Mouse (Mus musculus) right cerebral cortex, adult 2 months (tissue): ENCODE data around the gene 4931428L18Rik.

Source experiments
- DNase-seq, 2 experiments: peaks; one replicate each; pipeline ENCODE4 v3.0.0; 2021 to 2022; ENCODE audit warnings: low spot score in 2 of 2

Gene 4931428L18Rik

GRCm38 (mm10) chr1:31152799-31153426, 69.6 kb downstream of the 4931428L18Rik start:
- no peak for DNase-seq

DNA sequence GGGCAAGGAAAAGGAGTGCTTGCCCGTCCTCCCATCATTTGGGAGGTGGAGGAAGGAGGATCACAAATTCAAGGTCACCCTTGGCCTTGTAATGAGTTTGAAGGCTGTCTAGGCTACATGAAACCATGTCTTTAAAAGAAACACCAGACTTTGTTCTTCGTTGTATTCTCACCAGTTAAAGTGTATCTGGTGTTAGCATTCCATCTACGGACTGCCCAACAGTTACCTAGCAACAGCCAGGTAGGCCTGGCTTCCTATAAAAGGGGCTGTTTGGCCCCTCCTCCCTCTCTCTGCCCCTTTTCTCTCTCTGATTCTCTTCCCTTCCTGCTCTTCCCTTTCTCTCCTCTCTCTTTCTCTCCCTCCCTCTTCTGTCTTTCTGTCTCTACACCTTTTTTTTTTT, 71.9 kb downstream of the 4931428L18Rik start:
- DNase-seq = no peak

- DNase-seq = peak in 1 of 2 experiments; percentile 9
These were observed 72.8 kb downstream of the 4931428L18Rik start for GRCm38 (mm10) chr1:31149671-31150070.

- no peak for DNase-seq
These were observed 78.9 kb downstream of the 4931428L18Rik start for GRCm38 (mm10) chr1:31143571-31143970.

GRCm38 (mm10) chr1:31142288-31143094, 80.0 kb downstream of the 4931428L18Rik start:
- DNase-seq = no peak

- no peak for DNase-seq
These were observed 84.1 kb downstream of the 4931428L18Rik start for GRCm38 (mm10) chr1:31138387-31138786.

DNA sequence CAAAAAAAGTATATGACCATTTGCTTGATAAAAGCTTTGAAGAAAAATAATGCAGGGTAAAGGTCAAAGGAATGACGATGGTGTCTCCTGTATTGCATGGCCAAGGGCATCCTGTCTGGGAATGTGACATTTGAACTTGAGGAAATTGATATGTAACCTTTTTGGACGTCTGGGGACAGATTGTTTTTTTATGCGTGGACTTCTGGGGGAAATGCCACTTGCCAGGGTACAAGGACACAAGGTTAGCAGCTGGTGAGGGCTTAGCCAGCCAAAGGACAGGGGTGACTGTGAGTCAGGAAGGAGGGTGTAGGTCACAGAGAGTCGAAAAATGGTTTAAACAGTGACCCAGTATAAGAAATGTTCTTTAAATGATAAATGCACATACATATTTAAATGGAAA, 109.0 kb downstream of the 4931428L18Rik start:
- no peak for DNase-seq

GRCm38 (mm10) chr1:31107961-31108360, 114.5 kb downstream of the 4931428L18Rik start:
- no peak for DNase-seq

DNA sequence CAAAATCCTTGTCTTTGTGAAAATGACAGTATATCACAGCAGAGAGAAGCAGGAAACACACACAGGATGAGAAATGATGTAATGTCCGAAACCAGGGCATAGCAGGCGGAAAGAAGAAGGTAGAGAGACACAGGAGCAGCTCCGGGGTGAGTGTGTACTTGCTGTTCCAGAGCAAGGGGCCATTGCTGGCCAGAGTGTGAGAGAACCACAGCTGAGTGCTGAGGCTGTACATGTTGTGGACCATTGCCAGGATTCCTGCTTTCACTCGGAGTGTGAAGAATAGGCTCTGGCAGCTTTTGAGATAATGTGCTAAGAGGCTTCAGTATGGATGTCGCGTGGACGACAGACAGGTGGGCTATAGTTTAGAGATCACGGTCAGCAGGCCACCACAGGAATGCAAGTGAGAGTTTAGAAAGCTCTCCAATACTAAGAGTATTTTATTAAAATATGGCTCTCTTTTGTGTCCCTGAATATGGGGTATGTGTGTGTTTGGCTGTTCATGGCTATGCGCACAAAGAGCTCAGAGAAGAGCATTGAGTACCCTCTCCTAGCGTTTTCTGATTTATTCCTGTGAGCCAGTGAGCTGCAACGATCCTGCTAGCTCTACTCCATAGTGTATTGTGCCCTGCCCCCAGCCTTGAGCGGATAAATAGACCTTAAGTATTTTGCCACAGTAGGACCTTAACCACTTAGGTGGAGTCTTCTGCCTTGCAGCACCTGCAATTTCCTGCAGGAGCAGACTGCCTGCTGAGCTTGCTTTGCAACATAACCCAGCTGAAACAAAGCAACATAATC, 119.4 kb downstream of the 4931428L18Rik start:
- no peak for DNase-seq

GRCm38 (mm10) chr1:31102280-31102679, 120.2 kb downstream of the 4931428L18Rik start:
- no peak for DNase-seq

DNA sequence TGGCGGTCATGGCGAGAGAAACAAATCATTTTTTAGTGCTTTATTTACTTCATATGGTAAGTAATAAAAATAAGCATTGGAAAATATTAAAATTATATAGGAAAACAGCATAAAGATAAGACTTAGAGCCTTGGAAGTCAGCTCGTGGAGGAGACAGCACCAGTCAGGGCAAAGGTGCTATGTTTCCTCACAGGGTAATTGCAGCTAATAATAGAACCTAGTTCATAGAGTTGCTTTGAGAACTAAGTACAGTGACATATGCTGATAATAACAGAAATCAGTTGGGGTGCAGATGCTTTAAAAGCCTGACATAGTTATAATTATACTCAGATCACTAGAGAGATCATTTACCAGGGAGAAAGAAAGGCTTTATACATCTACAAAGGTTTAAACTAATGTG, 125.3 kb downstream of the 4931428L18Rik start:
- DNase-seq = no peak

GRCm38 (mm10) chr1:31096466-31096793, 126.1 kb downstream of the 4931428L18Rik start:
- DNase-seq = no peak

DNA sequence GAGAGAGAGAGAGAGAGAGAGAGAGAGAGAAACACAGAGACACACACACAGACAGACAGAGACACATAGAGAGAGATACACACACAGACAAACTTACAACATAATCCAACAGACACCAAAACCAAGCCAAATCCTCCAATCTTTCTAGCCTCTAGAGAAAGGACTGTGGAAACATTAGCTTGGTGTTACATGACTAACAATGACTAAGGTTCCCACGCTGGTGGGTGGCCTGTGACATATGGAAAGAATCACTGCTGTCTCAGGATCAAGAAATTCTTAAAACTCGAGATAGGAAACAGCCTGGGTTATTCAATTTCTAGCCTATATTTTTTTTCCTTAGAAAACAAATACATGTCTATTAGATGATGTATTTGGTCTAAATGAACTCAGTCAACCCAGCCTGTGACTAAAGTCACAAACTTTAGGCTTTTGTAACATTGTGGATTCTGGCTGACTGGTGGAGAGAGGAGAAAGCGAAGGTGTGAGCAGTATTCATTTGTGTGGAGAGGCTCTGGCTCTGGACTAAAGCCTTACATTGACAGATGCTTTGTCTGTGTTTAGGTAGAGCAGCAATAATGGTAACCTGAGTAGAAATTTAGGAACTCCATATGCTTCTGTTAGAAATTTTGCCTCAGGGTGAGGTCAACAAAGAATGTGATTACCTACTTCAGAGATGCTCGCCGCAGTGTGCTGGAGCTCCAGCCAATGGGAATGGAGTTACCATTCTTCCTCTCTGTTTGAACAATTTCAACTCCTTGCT, 126.6 kb downstream of the 4931428L18Rik start:
- DNase-seq = peak; percentile 50 to 58

- DNase-seq = no peak
These were observed 127.7 kb downstream of the 4931428L18Rik start for GRCm38 (mm10) chr1:31094792-31095191.

GRCm38 (mm10) chr1:31093939-31094338, 128.5 kb downstream of the 4931428L18Rik start:
- DNase-seq = no peak

- no peak for DNase-seq
These were observed 133.8 kb downstream of the 4931428L18Rik start for GRCm38 (mm10) chr1:31088686-31089085.

DNA sequence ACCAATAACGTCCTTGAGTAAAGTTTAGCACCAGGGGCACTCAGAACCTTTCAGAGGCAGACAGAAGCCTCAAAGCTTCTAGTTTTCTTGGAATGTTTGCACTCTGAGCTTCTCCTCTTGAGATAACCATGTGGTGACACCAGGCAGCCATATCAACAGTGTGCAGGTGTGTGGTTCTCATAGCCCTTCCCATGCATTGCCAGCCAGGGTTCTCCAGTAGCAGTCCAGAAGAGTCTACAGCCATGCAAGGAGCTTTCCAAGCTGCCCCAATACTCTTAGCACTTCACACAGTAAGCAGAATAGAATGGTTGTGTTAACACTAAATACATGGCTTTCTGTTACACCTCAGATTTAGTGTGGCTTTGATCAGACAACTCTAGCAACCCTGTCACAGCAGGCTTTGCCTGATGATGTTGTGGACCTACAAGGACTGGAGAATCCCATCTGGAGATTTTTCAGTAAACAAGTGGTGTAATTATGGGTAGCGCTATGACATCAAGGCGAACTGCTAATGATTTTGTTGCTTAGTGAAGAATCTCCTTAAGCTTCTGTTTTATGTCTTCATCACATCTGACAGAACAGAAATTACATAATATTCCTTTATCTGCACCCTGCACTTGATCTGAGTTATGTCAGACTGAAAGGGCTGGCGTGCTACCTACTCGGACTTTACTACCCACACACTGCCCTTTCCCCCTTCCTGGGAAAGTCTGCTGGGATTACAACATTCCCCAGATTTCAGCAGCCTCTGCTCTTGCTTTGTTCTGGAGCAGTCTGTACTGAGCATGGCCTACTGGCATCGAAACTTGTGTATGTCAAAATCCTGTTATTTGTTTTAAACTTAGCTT, 149.7 kb downstream of the 4931428L18Rik start:
- no peak for DNase-seq

DNA sequence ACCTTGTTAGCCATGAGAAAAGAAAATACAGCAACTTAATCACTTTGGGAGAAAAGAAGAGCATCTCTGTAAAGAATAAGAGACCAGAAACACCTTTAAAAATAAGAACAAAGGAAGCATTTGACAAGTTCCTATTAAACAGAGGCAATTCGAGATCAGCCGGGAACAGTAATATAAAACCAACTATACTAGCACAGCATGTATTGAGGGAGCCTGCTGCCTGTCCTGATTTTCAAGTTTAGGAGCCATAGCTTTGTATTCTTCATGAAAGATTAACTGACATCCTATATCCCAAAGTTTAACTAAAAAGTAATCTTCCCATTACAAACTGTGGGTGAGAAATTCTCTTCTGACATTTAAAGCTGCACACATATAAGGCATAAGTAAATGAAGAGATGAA, 151.3 kb downstream of the 4931428L18Rik start:
- DNase-seq = no peak

DNA sequence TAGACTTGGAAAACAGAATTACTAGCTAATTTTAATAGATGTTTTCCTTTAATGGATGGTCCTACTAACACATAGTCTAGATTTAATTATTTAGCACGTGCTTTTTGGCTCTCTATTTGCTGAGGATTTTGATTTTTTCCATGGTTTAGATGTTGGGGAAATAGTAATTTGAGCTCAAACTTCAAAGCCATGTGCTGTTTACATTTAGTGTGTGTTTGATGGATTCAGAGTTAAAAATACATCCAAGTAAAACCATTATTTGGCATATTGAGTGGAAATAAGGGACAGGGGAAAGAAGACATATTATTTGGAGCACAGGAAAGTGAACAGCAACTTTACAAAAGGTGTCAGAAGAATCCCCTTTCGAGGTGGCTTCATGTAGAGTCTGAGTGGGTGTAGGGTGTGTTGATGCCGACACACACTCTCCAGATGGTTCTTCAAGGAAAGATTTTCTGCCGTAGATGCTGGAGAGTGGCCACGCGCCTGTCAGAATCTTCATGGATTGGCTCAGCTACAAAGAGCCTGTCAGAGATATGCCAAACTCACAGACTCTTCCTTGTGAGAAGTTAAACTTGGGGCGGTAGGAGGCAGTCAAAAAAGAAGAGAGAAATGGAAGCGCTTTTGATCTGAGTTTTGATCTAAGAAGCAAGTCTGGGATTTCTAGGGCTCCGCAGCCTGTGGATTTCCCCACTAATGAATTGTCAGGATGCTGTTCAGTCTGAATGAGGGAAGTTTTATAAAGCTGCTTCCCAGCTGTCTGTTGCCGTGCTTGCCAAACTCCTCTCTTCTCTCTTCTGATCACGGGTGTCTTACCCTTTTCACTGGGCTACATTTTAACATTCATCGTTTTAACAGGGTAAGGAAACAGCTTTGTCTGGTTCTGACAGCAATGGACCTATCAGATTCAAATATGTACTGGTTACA, 157.4 kb downstream of the 4931428L18Rik start:
- peak; percentile 40 to 41 for DNase-seq

GRCm38 (mm10) chr1:31059806-31060205, 162.7 kb downstream of the 4931428L18Rik start:
- DNase-seq = no peak
